Mouse (Mus musculus) E14TG2a.4 (cell line): Measurements from ENCODE around the gene Crym.

Experiments used
- CTCF ChIP-seq: conservative IDR thresholded peaks from 2 replicates; pipeline ENCODE4 v1.5.1; 2014; ENCODE audit warnings: low read length
- NANOG ChIP-seq: IDR thresholded peaks from 2 replicates; pipeline ENCODE4 v1.6.1; 2014; ENCODE audit warnings: borderline replicate concordance, low read length, mixed read lengths
- POU5F1 ChIP-seq: IDR thresholded peaks from 2 replicates; pipeline ENCODE4 v1.6.1; 2014; ENCODE audit warnings: low read length, borderline replicate concordance

DNA sequence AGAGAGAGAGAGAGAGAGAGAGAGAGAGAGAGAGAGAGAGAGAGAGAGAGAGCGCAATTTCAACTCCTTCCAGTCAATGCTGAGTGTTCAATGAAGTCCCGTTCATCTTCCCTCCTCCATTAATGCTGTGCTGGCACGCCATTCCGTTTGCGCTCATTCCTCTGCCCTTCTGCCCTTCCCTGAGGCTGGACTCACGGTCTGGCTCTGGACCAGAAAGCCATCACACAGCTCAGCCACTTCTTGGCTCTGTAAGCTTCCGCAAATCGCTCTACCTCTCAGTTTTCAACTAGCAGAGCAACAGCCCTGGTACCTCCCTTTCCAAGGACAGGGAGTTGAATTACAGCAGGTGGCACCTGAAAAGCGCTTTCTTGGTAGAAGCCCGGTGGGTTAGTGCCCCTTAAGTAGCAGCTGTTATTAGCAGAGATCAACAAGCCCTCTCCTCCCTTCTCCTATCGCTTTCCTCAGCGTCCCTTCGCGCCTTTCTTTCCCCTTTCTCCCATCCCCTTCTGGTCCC, 623 bp downstream of the Crym start:
- no peak for TF ChIP-seq CTCF
- TF ChIP-seq NANOG: no peak
- TF ChIP-seq POU5F1: no peak
